Mouse (Mus musculus) spleen, postnatal 36 days (tissue): ENCODE measurements around the gene Otulin.

Source experiments
- DNase-seq, 2 experiments: peaks; one replicate each; pipeline ENCODE4 v3.0.0; 2022; ENCODE audit warnings: low spot score in 2 of 2, mixed read lengths in 1 of 2

The Otulin gene

GRCm38 (mm10) chr15:27657866-27658265 is 27.4 kb upstream of the Otulin start:
- DNase-seq: no peak

GRCm38 (mm10) chr15:27656626-27657025 is 26.1 kb upstream of the Otulin start:
- DNase-seq: no peak

GRCm38 (mm10) chr15:27655015-27655414 is 24.5 kb upstream of the Otulin start:
- no peak for DNase-seq

- no peak for DNase-seq
Observed at GRCm38 (mm10) chr15:27647686-27648085, 17.2 kb upstream of the Otulin start.

GRCm38 (mm10) chr15:27646665-27647064 is 16.2 kb upstream of the Otulin start:
- no peak for DNase-seq

GRCm38 (mm10) chr15:27645250-27645649 is 14.8 kb upstream of the Otulin start:
- DNase-seq: no peak

GRCm38 (mm10) chr15:27642895-27643294 is 12.4 kb upstream of the Otulin start:
- DNase-seq: peak; percentile 33 to 37

GRCm38 (mm10) chr15:27641171-27641570 is 10.7 kb upstream of the Otulin start:
- peak; percentile 56 to 61 for DNase-seq

GRCm38 (mm10) chr15:27633941-27634900 is 3.7 kb upstream of the Otulin start:
- DNase-seq: no peak

- DNase-seq: peak in 1 of 2 experiments; percentile 24
Observed at GRCm38 (mm10) chr15:27629800-27630600, 493 bp downstream of the Otulin start.

GRCm38 (mm10) chr15:27629046-27629445 is 1.4 kb downstream of the Otulin start:
- DNase-seq: no peak

GRCm38 (mm10) chr15:27627794-27628193 is 2.7 kb downstream of the Otulin start:
- peak; percentile 39 to 47 for DNase-seq

- no peak for DNase-seq
Observed at GRCm38 (mm10) chr15:27626314-27626713, 4.2 kb downstream of the Otulin start.

GRCm38 (mm10) chr15:27625890-27626255 is 4.6 kb downstream of the Otulin start:
- DNase-seq: no peak

GRCm38 (mm10) chr15:27625014-27625889 is 5.2 kb downstream of the Otulin start:
- DNase-seq: peak; percentile 80 to 81

- no peak for DNase-seq
Observed at GRCm38 (mm10) chr15:27623286-27623685, 7.2 kb downstream of the Otulin start.

GRCm38 (mm10) chr15:27620475-27621185 is 9.9 kb downstream of the Otulin start:
- no peak for DNase-seq

- no peak for DNase-seq
Observed at GRCm38 (mm10) chr15:27619683-27620082, 10.8 kb downstream of the Otulin start.

- no peak for DNase-seq
Observed at GRCm38 (mm10) chr15:27618778-27619533, 11.5 kb downstream of the Otulin start.

GRCm38 (mm10) chr15:27617227-27617626 is 13.3 kb downstream of the Otulin start:
- no peak for DNase-seq
